Mouse (Mus musculus) intestine, embryonic 14.5 days (tissue): ENCODE data around the gene Tpgs1. TPM values are rescaled to one million over a fixed set of nuclear protein-coding genes. Genes with fewer than 3 reads are reported as not detected.

ENCODE experiments used
- ATAC-seq: fragments of 200-750 bp; cut with Nextera tagmentation; replicated peaks from 2 replicates; pipeline ENCODE4 v1.8.0; 2017; ENCODE audit warnings: low read depth, moderate number of reproducible peaks, moderate TSS enrichment, moderate library complexity; ENCODE audit not compliant: low FRiP score, low TSS enrichment
- DNase-seq: peaks from one replicate; pipeline ENCODE4 v3.0.0-alpha.2; 2018; ENCODE audit warnings: low spot score
- H3K27ac ChIP-seq: fragments of 300-500 bp; sonication (generic); 2 replicates; pipeline ENCODE4 v1.5.1; 2014; ENCODE audit warnings: low read depth, mild to moderate bottlenecking, control low read depth
- H3K27me3 ChIP-seq: fragments of 300-500 bp; sonication (generic); replicated peaks from 2 replicates; pipeline ENCODE4 v1.6.1; 2014; ENCODE audit warnings: low read length, control low read depth; ENCODE audit not compliant: control insufficient read depth, insufficient read depth
- H3K36me3 ChIP-seq: fragments of 300-500 bp; sonication (generic); 2 replicates; pipeline ENCODE4 v1.6.1; 2014; ENCODE audit warnings: low read length, control low read depth; ENCODE audit not compliant: control insufficient read depth, insufficient read depth
- H3K4me1 ChIP-seq: fragments of 300-500 bp; sonication (generic); replicated peaks from 2 replicates; pipeline ENCODE4 v1.6.1; 2014; ENCODE audit warnings: low read length, control low read depth, mixed read lengths; ENCODE audit not compliant: control insufficient read depth, insufficient read depth
- H3K4me2 ChIP-seq: fragments of 300-500 bp; sonication (generic); 2 replicates; pipeline ENCODE4 v1.6.1; 2014; ENCODE audit warnings: low read length
- H3K4me3 ChIP-seq: fragments of 300-500 bp; sonication (generic); 2 replicates; pipeline ENCODE4 v1.5.1; 2014; ENCODE audit warnings: low read depth, low read length, control low read depth, mixed read lengths
- H3K9ac ChIP-seq: fragments of 300-500 bp; sonication (generic); 2 replicates; pipeline ENCODE4 v1.6.1; 2014; ENCODE audit warnings: mild to moderate bottlenecking, low read length
- H3K9me3 ChIP-seq: fragments of 300-500 bp; sonication (generic); 2 replicates; pipeline ENCODE4 v1.6.1; 2016; ENCODE audit warnings: low read length, control low read depth; ENCODE audit not compliant: control insufficient read depth
- WGBS: fragments of 180-500 bp; shearing (Covaris S2); extraction: QIAGEN DNeasy Blood & Tissue Kit; methylation state at CpG from one replicate; pipeline ENCODE4 v1.1.7; 2014; 5-methylcytosine and 5-hydroxymethylcytosine counted together
- polyA plus RNA-seq: library from polyadenylated mRNA; unstranded; fragments of >200 nt; fragmentation: Nextera tagmentation; extraction: Ambion mirVana; gene quantifications from 2 replicates; pipeline ENCODE4 v1.2.1, GENCODE M21; 2014

The Tpgs1 gene
- polyA plus RNA-seq, 1 experiment from 2014 or later, result 80.1 TPM

- under 1% methylated on average over 116 of the region's 116 CpGs for WGBS
- no peaks in the 10 kb centered on the region for H3K9me3 ChIP-seq
- peak within 1 kb of the TSS; percentile 87 for H3K4me2 ChIP-seq
- DNase-seq, result peak; percentile 83
- peak within 1 kb of the TSS; percentile 61 for H3K4me3 ChIP-seq
- ATAC-seq, result peak; percentile 76
- H3K27ac ChIP-seq, result peak within 1 kb of the TSS; percentile 51
- no peaks in the 10 kb centered on the region for H3K36me3 ChIP-seq
- H3K4me1 ChIP-seq, result peaks cover 12% of the 10 kb centered on the region
- H3K9ac ChIP-seq, result peak within 1 kb of the TSS; percentile 78
- no peaks in the 10 kb centered on the region for H3K27me3 ChIP-seq
Observed at GRCm38 (mm10) chr10:79637128-79638110, 31.8 kb upstream of the Tpgs1 start, which contains the start of gene Shc2. Gene Shc2 (minus strand): TSS chr10:79637918.

GRCm38 (mm10) chr10:79638486-79639204 lies 30.5 kb upstream of the Tpgs1 start:
- peaks cover 12% of the 10 kb centered on the region for H3K4me1 ChIP-seq
- H3K27ac ChIP-seq, result no peak overlapping the region
- ATAC-seq (peak; percentile 61), DNase-seq (peak; percentile 77)
- H3K9me3 ChIP-seq, result no peaks in the 10 kb centered on the region
- H3K4me3 ChIP-seq, result peak overlapping the region; percentile 61
- WGBS, result 6% methylated on average over 23 of the region's 23 CpGs
- H3K27me3 ChIP-seq, result no peaks in the 10 kb centered on the region
- peak overlapping the region; percentile 78; the same call in 1 of the 2 replicates for H3K9ac ChIP-seq
- H3K4me2 ChIP-seq, result peak overlapping the region; percentile 87
- H3K36me3 ChIP-seq, result no peaks in the 10 kb centered on the region

GRCm38 (mm10) chr10:79645711-79646110 lies 23.5 kb upstream of the Tpgs1 start, which contains the start of gene Odf3l2:
Gene Odf3l2 (minus strand): TSS chr10:79645738.
- no peak for DNase-seq
- no peaks in the 10 kb centered on the region for H3K27me3 ChIP-seq
- 68% methylated on average over 8 of the region's 8 CpGs for WGBS
- no peaks in the 10 kb centered on the region for H3K36me3 ChIP-seq
- ATAC-seq, result no peak
- H3K4me3 ChIP-seq, result no peak within 1 kb of the TSS
- no peak within 1 kb of the TSS for H3K4me2 ChIP-seq
- H3K9me3 ChIP-seq, result no peaks in the 10 kb centered on the region
- H3K27ac ChIP-seq, result no peak within 1 kb of the TSS
- 0 out of 2 replicates have a peak within 1 kb of the TSS, but pooled peaks have one; percentile 13 for H3K9ac ChIP-seq
- H3K4me1 ChIP-seq, result no peaks in the 10 kb centered on the region

GRCm38 (mm10) chr10:79649070-79649751 lies 20.0 kb upstream of the Tpgs1 start:
- Histone ChIP-seq H3K9me3 (no peaks in the 10 kb centered on the region), H3K27me3 (no peaks in the 10 kb centered on the region), H3K4me2 (no peak overlapping the region), H3K27ac (no peak overlapping the region), H3K9ac (no peak overlapping the region), H3K4me3 (no peak overlapping the region), H3K4me1 (no peaks in the 10 kb centered on the region), H3K36me3 (no peaks in the 10 kb centered on the region)
- ATAC-seq (peak; percentile 70; the same call in 1 of the 2 replicates), DNase-seq (peak; percentile 85)
- 32% methylated on average over 7 of the region's 7 CpGs for WGBS

GRCm38 (mm10) chr10:79652789-79653188 lies 16.4 kb upstream of the Tpgs1 start:
- H3K27me3 ChIP-seq, result no peaks in the 10 kb centered on the region
- no peaks in the 10 kb centered on the region for H3K9me3 ChIP-seq
- no peaks in the 10 kb centered on the region for H3K36me3 ChIP-seq
- ATAC-seq (no peak), DNase-seq (no peak)
- H3K9ac ChIP-seq, result no peak overlapping the region
- no peak overlapping the region for H3K4me2 ChIP-seq
- no peak overlapping the region for H3K4me3 ChIP-seq
- no peaks in the 10 kb centered on the region for H3K4me1 ChIP-seq
- H3K27ac ChIP-seq, result no peak overlapping the region
- WGBS, result 88% methylated on average over 7 of the region's 7 CpGs

GRCm38 (mm10) chr10:79654946-79655395 lies 14.2 kb upstream of the Tpgs1 start:
- no peak for DNase-seq
- H3K4me1 ChIP-seq, result no peaks in the 10 kb centered on the region
- ATAC-seq, result no peak
- H3K27me3 ChIP-seq, result no peaks in the 10 kb centered on the region
- no peak overlapping the region for H3K9ac ChIP-seq
- no peak overlapping the region for H3K27ac ChIP-seq
- H3K36me3 ChIP-seq, result no peaks in the 10 kb centered on the region
- no peak overlapping the region for H3K4me3 ChIP-seq
- 25% methylated on average over 1 of the region's 1 CpGs for WGBS
- H3K4me2 ChIP-seq, result no peak overlapping the region
- no peaks in the 10 kb centered on the region for H3K9me3 ChIP-seq

- 16% methylated on average over 4 of the region's 4 CpGs for WGBS
- no peaks in the 10 kb centered on the region for H3K4me1 ChIP-seq
- DNase-seq, result no peak
- no peak overlapping the region for H3K4me3 ChIP-seq
- H3K4me2 ChIP-seq, result no peak overlapping the region
- no peaks in the 10 kb centered on the region for H3K9me3 ChIP-seq
- H3K36me3 ChIP-seq, result no peaks in the 10 kb centered on the region
- no peak for ATAC-seq
- no peak overlapping the region for H3K9ac ChIP-seq
- no peak overlapping the region for H3K27ac ChIP-seq
- H3K27me3 ChIP-seq, result no peaks in the 10 kb centered on the region
Observed at GRCm38 (mm10) chr10:79658829-79659228, 10.3 kb upstream of the Tpgs1 start.

GRCm38 (mm10) chr10:79660298-79660697 lies 8.9 kb upstream of the Tpgs1 start:
- DNase-seq, result no peak
- Histone ChIP-seq H3K4me1 (no peaks in the 10 kb centered on the region), H3K36me3 (no peaks in the 10 kb centered on the region), H3K4me2 (no peak overlapping the region), H3K4me3 (no peak overlapping the region), H3K27ac (no peak overlapping the region), H3K27me3 (no peaks in the 10 kb centered on the region), H3K9ac (no peak overlapping the region), H3K9me3 (no peaks in the 10 kb centered on the region)
- no peak for ATAC-seq
- WGBS, result 88% methylated on average over 2 of the region's 2 CpGs
